ENCODE assay signal across 25 mouse cellular contexts in the genomic region with DNA sequence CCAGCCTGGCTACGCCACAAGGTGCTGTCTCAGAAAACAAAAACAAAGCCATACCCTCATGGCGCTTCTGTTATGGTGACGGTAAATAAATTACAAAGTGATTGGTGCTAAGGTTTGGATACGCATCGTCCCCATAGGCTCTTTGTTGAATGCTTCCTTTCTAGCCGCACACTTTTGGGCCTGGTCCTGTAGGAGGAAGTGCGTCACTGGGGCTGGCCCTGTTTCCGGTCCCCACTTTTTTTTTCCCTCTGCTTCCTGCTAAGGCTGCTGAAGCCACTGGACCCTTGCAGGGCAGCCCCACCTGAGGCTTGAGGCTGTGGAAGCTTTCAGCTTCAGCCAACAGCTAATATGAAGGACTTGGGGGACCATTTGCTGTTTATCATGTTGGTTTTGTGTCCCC. TPM values are rescaled to one million over a fixed set of nuclear protein-coding genes. Genes with fewer than 3 reads are reported as not detected.
DNase-seq lines count a peak whose midpoint lies in the region; ATAC-seq and TF ChIP-seq lines count a peak whose summit lies in the region.
"Had no signal": no experiment of that assay in that cellular context is flagged by ENCODE, and none has a peak within 500 bp of the region (broad histone marks: within the 10 kb centered on the region; RNA-seq: fewer than 3 reads in every experiment).

No protein-coding gene starts in this region.

- WGBS in thymus, adult 2 months = 91% methylated on average over 8 of the region's 8 CpGs

- no peak overlapping the region for H3K27ac ChIP-seq in ES-Bruce4 (ENCODE audit: insufficient read depth, low read length)
- H3K27ac ChIP-seq in thymus, adult 2 months (ENCODE audit: control insufficient read depth, insufficient read depth, low read length) = no peak overlapping the region
- H3K27ac ChIP-seq: embryonic facial prominence, embryonic 12.5 days; hindbrain, embryonic 15.5 days; intestine, embryonic 15.5 days; liver, embryonic 12.5 days; midbrain, embryonic 12.5 days; neural tube, embryonic 12.5 days; stomach, postnatal 0 days had no signal

- TF ChIP-seq EP300 in ES-Bruce4 (IDR thresholded peaks at IDR 0.05; ENCODE audit: insufficient read depth, low read depth, low read length) = no peak

- TF ChIP-seq CTCF in ES-Bruce4 (IDR thresholded peaks at IDR 0.05; ENCODE audit: low read depth, low read length) = no peak
- no peak for TF ChIP-seq CTCF in thymus, adult 2 months (IDR thresholded peaks at IDR 0.05; ENCODE audit: borderline replicate concordance, control insufficient read depth, extremely low read depth, insufficient read depth, low read length, poor library complexity)

- no peaks in the 10 kb centered on the region for H3K4me1 ChIP-seq in ES-Bruce4 (ENCODE audit: control insufficient read depth, insufficient read depth, low read length)
- no peaks in the 10 kb centered on the region for H3K4me1 ChIP-seq in thymus, adult 2 months (replicated peaks; ENCODE audit: control insufficient read depth, insufficient read depth, low read length)
- H3K4me1 ChIP-seq: embryonic facial prominence, embryonic 12.5 days; hindbrain, embryonic 15.5 days; intestine, embryonic 15.5 days; liver, embryonic 12.5 days; midbrain, embryonic 12.5 days; neural tube, embryonic 12.5 days had no signal

- peak overlapping the region; percentile 45 for H3K4me3 ChIP-seq in ES-Bruce4 (ENCODE audit: low read depth, low read length)
- H3K4me3 ChIP-seq in thymus, adult 2 months (ENCODE audit: control insufficient read depth, insufficient read depth, low read length) = no peak overlapping the region
- H3K4me3 ChIP-seq: embryonic facial prominence, embryonic 12.5 days; erythroblast, embryonic 14.5 days; heart, embryonic 12.5 days; hindbrain, embryonic 15.5 days; intestine, embryonic 15.5 days; liver, embryonic 12.5 days; midbrain, embryonic 12.5 days; neural tube, embryonic 12.5 days had no signal

- peak overlapping the region; percentile 15; the same call in 1 of the 2 replicates for H3K9ac ChIP-seq in ES-Bruce4 (ENCODE audit: low read depth, poor library complexity, severe bottlenecking)
- H3K9ac ChIP-seq: embryonic facial prominence, embryonic 12.5 days; heart, embryonic 12.5 days; hindbrain, embryonic 15.5 days; intestine, embryonic 15.5 days; liver, embryonic 12.5 days; midbrain, embryonic 12.5 days; neural tube, embryonic 12.5 days had no signal

- no peaks in the 10 kb centered on the region for H3K9me3 ChIP-seq in ES-Bruce4 (replicated peaks; ENCODE audit: control insufficient read depth, insufficient read depth, low read length, poor library complexity, severe bottlenecking)
- H3K9me3 ChIP-seq: embryonic facial prominence, embryonic 12.5 days; hindbrain, embryonic 15.5 days; intestine, embryonic 15.5 days; liver, embryonic 12.5 days; midbrain, embryonic 12.5 days; neural tube, embryonic 12.5 days had no signal

- ATAC-seq in common myeloid progenitor, adult 5-6 weeks (replicated peaks; ENCODE audit: low read depth, poor library complexity, severe bottlenecking) = 0 out of 2 replicates have a peak, but pooled peaks have one; percentile 31
- ATAC-seq: forebrain, embryonic 14.5 days; intestine, embryonic 15.5 days; liver, embryonic 12.5 days had no signal

- no peaks in the 10 kb centered on the region for H3K36me3 ChIP-seq in ES-Bruce4 (ENCODE audit: control insufficient read depth, insufficient read depth, low read length, poor library complexity, severe bottlenecking)
- no peaks in the 10 kb centered on the region for H3K36me3 ChIP-seq in splenic B cell, adult 2 months (ENCODE audit: control insufficient read depth, insufficient read depth, low read length, poor library complexity, severe bottlenecking)
- H3K36me3 ChIP-seq in thymus, adult 2 months (ENCODE audit: control insufficient read depth, insufficient read depth, low read length) = no peaks in the 10 kb centered on the region
- H3K36me3 ChIP-seq: embryonic facial prominence, embryonic 12.5 days; heart, embryonic 12.5 days; hindbrain, embryonic 15.5 days; intestine, embryonic 15.5 days; liver, embryonic 12.5 days; midbrain, embryonic 12.5 days; neural tube, embryonic 12.5 days had no signal

- intact Hi-C loops in gastrocnemius, postnatal 36 days (cut with DNase I) = no loop called here

- no peaks in the 10 kb centered on the region for H3K27me3 ChIP-seq in ES-Bruce4 (ENCODE audit: control insufficient read depth, insufficient read depth, low read length, poor library complexity, severe bottlenecking)
- no peaks in the 10 kb centered on the region for H3K27me3 ChIP-seq in splenic B cell, adult 2 months (ENCODE audit: control insufficient read depth, insufficient read depth, low read length, poor library complexity, severe bottlenecking)
- H3K27me3 ChIP-seq in thymus, adult 2 months (ENCODE audit: control insufficient read depth, insufficient read depth, low read length) = no peaks in the 10 kb centered on the region
- H3K27me3 ChIP-seq: embryonic facial prominence, embryonic 12.5 days; heart, embryonic 12.5 days; hindbrain, embryonic 15.5 days; intestine, embryonic 15.5 days; liver, embryonic 12.5 days; midbrain, embryonic 12.5 days; neural tube, embryonic 12.5 days had no signal

- DNase-seq in spleen, postnatal 36 days (ENCODE audit: low spot score in 2 of 2) = peak; percentile 25 to 34
- DNase-seq in spleen, postnatal 10 days (ENCODE audit: low spot score in 2 of 2) = no peak
- peak; percentile 52 for DNase-seq in splenic B cell, adult 2 months (ENCODE audit: low read depth, low spot score)
- DNase-seq in gastrocnemius, postnatal 36 days = no peak
- no peak for DNase-seq in thymus, adult 18-20 months
- DNase-seq in thymus, adult 2 months = no peak
- DNase-seq: cerebellum, adult 2 months; heart, postnatal 14 days; kidney, adult 9 months; kidney, postnatal 25 days; lung, adult 2 months; lung, postnatal 36 days; thymus, postnatal 4 days had no signal

- no peak for TF ChIP-seq POLR2A in ES-Bruce4 (IDR thresholded peaks at IDR 0.05; ENCODE audit: insufficient read depth, low read length)
- no peak for TF ChIP-seq POLR2A in thymus, adult 2 months (IDR thresholded peaks at IDR 0.05; ENCODE audit: control insufficient read depth, extremely low read depth, insufficient read depth, low read length, poor library complexity)

RNA-seq across cellular contexts. Expression of a gene that starts 54.2 kb away (rescaled TPM):
- 140 and 149 TPM in 2 replicates for polyA plus RNA-seq in ES-Bruce4 (2011; ENCODE audit: insufficient read depth, insufficient read length, low read depth, missing spikeins)
- total RNA-seq in common myeloid progenitor, adult 5-6 weeks (2017) = 87.9 and 104 TPM in 2 replicates
- total RNA-seq in gastrocnemius, postnatal 36 days (2021) = 10 to 100 TPM; 13.7 to 15.2 TPM
- 113 and 166 TPM in 2 replicates for polyA plus RNA-seq in thymus, adult 2 months (2012; rRNA removed)

Comparison
In these comparisons a context has a peak if more than half of its experiments do, and no peak if none do; other contexts are left out.
1. DNase-seq: peak in spleen, postnatal 36 days (2 of 2) and splenic B cell, adult 2 months (single experiment); none in spleen, postnatal 10 days (0 of 2), gastrocnemius, postnatal 36 days (0 of 2), thymus, adult 18-20 months (0 of 2) and thymus, adult 2 months (single experiment).